Mouse (Mus musculus) CD8-positive naive resting alpha-beta T cell, adult 2 months (primary cell): ENCODE results near the gene Olfr1309.
"Not testable (repeated sequence)": the region's sequence is repeated elsewhere in the genome, so short reads cannot be mapped to it uniquely, and the experiment has no call there.

Source experiments
- DNase-seq, 2 experiments: peaks; one replicate each; pipeline ENCODE4 v3.0.0; 2022; ENCODE audit warnings: low read depth in 2 of 2, low spot score in 2 of 2

Gene Olfr1309

GRCm38 (mm10) chr2:111990181-111990580, at the start of gene Olfr1309:
Olfr1309 (minus strand) TSS chr2:111990281.
- no peak for DNase-seq

GRCm38 (mm10) chr2:112026971-112027370, 36.9 kb upstream of the Olfr1309 start:
- DNase-seq, result not testable (repeated sequence)

GRCm38 (mm10) chr2:112024312-112024711, 34.2 kb upstream of the Olfr1309 start, which contains the start of gene Olfr1311:
Olfr1311 (minus strand) TSS chr2:112024412.
- DNase-seq, result no peak

GRCm38 (mm10) chr2:112014900-112015299, 24.8 kb upstream of the Olfr1309 start:
- DNase-seq, result no peak

GRCm38 (mm10) chr2:112012608-112013007, 22.5 kb upstream of the Olfr1309 start, which contains the start of gene Olfr1310:
Olfr1310 (minus strand) TSS chr2:112012708.
- no peak for DNase-seq

- no peak for DNase-seq
These were observed 25.2 kb downstream of the Olfr1309 start, which contains the start of gene Olfr1308 for GRCm38 (mm10) chr2:111964844-111965243. Olfr1308 (minus strand) TSS chr2:111964944.

GRCm38 (mm10) chr2:111949340-111949739, 40.7 kb downstream of the Olfr1309 start, which contains the start of gene Olfr1307:
Olfr1307 (minus strand) TSS chr2:111949440.
- DNase-seq, result no peak
